Mouse (Mus musculus) subcutaneous adipose tissue, adult 2 months (tissue): ENCODE measurements around the gene Tlcd1. TPM values are rescaled to one million over a fixed set of nuclear protein-coding genes. Genes with fewer than 3 reads are reported as not detected.

Experiments
- polyA plus RNA-seq: library from polyadenylated mRNA; depleted of rRNA; stranded (reverse); fragments of >200 nt; gene quantifications from 2 replicates; pipeline ENCODE4 v1.2.3, GENCODE M21; 2012; ENCODE audit warnings: low replicate concordance; rRNA removed

The Tlcd1 gene
- polyA plus RNA-seq = 81.1 and 154 TPM in 2 replicates

GRCm38 (mm10) chr11:78176402-78176862 lies at the start of gene Tlcd1, which contains the start of gene Nek8:
Tlcd1 (plus strand) TSS chr11:78176711.
Nek8 (minus strand) TSS chr11:78176675.

GRCm38 (mm10) chr11:78164924-78165760 lies 11.4 kb upstream of the Tlcd1 start, which contains the start of gene Traf4:
Traf4 (minus strand) TSS chr11:78165589.

GRCm38 (mm10) chr11:78182961-78183844 lies 6.7 kb downstream of the Tlcd1 start, which contains the start of gene Rpl23a:
Rpl23a (minus strand) TSS chr11:78183584.

GRCm38 (mm10) chr11:78188331-78189233 lies 12.1 kb downstream of the Tlcd1 start, which contains the start of gene Rab34:
Rab34 (plus strand) TSS chr11:78188430.

GRCm38 (mm10) chr11:78193113-78193512 lies 16.6 kb downstream of the Tlcd1 start, which contains the start of gene Proca1:
Proca1 (plus strand) TSS chr11:78193392.

Other genes starting within 250 kb of the Tlcd1 start
- gene Sez6, start 245.9 kb upstream of the Tlcd1 start, polyA plus RNA-seq = 1.3 and 6.0 TPM in 2 replicates
- gene Phf12, start 194.0 kb upstream of the Tlcd1 start, polyA plus RNA-seq = 33.8 and 65.1 TPM in 2 replicates
- 2.3 and 8.7 TPM in 2 replicates for gene Dhrs13, start 144.4 kb upstream of the Tlcd1 start, polyA plus RNA-seq
- gene Flot2, start 138.8 kb upstream of the Tlcd1 start, polyA plus RNA-seq = 136 and 176 TPM in 2 replicates
- gene Eral1, start 96.3 kb upstream of the Tlcd1 start, polyA plus RNA-seq = 42.7 and 44.1 TPM in 2 replicates
- 13.2 and 18.0 TPM in 2 replicates for gene Fam222b, start 82.1 kb upstream of the Tlcd1 start, polyA plus RNA-seq
- gene Traf4, start 11.1 kb upstream of the Tlcd1 start, polyA plus RNA-seq = 32.7 and 61.9 TPM in 2 replicates
- 16.3 and 23.8 TPM in 2 replicates for gene Nek8, start within 50 bp of the Tlcd1 start, polyA plus RNA-seq
- gene Rpl23a, start 6.9 kb downstream of the Tlcd1 start, polyA plus RNA-seq = 199 and 383 TPM in 2 replicates
- 147 and 188 TPM in 2 replicates for gene Rab34, start 11.7 kb downstream of the Tlcd1 start, polyA plus RNA-seq
- gene Proca1, start 16.7 kb downstream of the Tlcd1 start, polyA plus RNA-seq = 4.9 and 12.0 TPM in 2 replicates
- gene Sdf2, start 69.0 kb downstream of the Tlcd1 start, polyA plus RNA-seq = 123 and 136 TPM in 2 replicates
- 18.6 and 25.9 TPM in 2 replicates for gene Supt6, start 69.3 kb downstream of the Tlcd1 start, polyA plus RNA-seq
- 98.7 and 125 TPM in 2 replicates for gene 2610507B11Rik, start 85.0 kb downstream of the Tlcd1 start, polyA plus RNA-seq
- 0.23 and 0.24 TPM in 2 replicates for gene BC030499, start 114.1 kb downstream of the Tlcd1 start, polyA plus RNA-seq
- 1.3 and 5.4 TPM in 2 replicates for gene Spag5, start 124.8 kb downstream of the Tlcd1 start, polyA plus RNA-seq
- gene Aldoc, start 146.3 kb downstream of the Tlcd1 start, polyA plus RNA-seq = 0.95 and 4.4 TPM in 2 replicates
- gene Pigs, start 151.7 kb downstream of the Tlcd1 start, polyA plus RNA-seq = 96.3 and 108 TPM in 2 replicates
- 136 and 376 TPM in 2 replicates for gene Unc119, start 166.8 kb downstream of the Tlcd1 start, polyA plus RNA-seq
- not detected in 2 replicates for gene Foxn1, start 209.8 kb downstream of the Tlcd1 start, polyA plus RNA-seq
- 0.27 and 0.40 TPM in 2 replicates for gene Slc13a2, start 245.5 kb downstream of the Tlcd1 start, polyA plus RNA-seq